Mouse (Mus musculus) spleen, adult 2 months (tissue): Measurements from ENCODE around the gene Mrpl58.

Experiments used
- CTCF ChIP-seq: fragments of 200-500 bp; IDR thresholded peaks from 2 replicates; pipeline ENCODE4 v1.5.1; 2011; ENCODE audit warnings: mild to moderate bottlenecking, inconsistent platforms; ENCODE audit not compliant: insufficient read depth, insufficient read length, insufficient replicate concordance; ENCODE audit errors: extremely low read depth
- POLR2A ChIP-seq: fragments of 200-500 bp; IDR thresholded peaks from 2 replicates; pipeline ENCODE4 v1.6.1; 2011; ENCODE audit warnings: low read depth, low read length, inconsistent platforms

GRCm38 (mm10) chr11:115408266-115408920, 4.8 kb downstream of the Mrpl58 start:
- TF ChIP-seq POLR2A (no peak), CTCF (no peak)
